Mouse (Mus musculus) cerebellum, adult 18-20 months (tissue): ENCODE data around the gene Cuedc1.
A peak's percentile ranks its signal among the peaks of the same experiment; 100 is the strongest.
"Not testable (repeated sequence)": the region's sequence is repeated elsewhere in the genome, so short reads cannot be mapped to it uniquely, and the experiment has no call there.

Source experiments
- DNase-seq, 2 experiments: peaks; one replicate each; pipeline ENCODE4 v3.0.0; 2021

The Cuedc1 gene

GRCm38 (mm10) chr11:88172601-88173325, 74.9 kb downstream of the Cuedc1 start:
- no peak for DNase-seq

GRCm38 (mm10) chr11:88173386-88174025, 75.6 kb downstream of the Cuedc1 start:
- DNase-seq: no peak

- DNase-seq: no peak
Observed at GRCm38 (mm10) chr11:88180467-88180958, 82.7 kb downstream of the Cuedc1 start.

GRCm38 (mm10) chr11:88180959-88181619, 83.2 kb downstream of the Cuedc1 start:
- DNase-seq: peak in 1 of 2 experiments; percentile 57

GRCm38 (mm10) chr11:88184632-88185180, 86.8 kb downstream of the Cuedc1 start:
- no peak for DNase-seq

- DNase-seq: no peak
Observed at GRCm38 (mm10) chr11:88186078-88186946, 88.5 kb downstream of the Cuedc1 start.

- no peak for DNase-seq
Observed at GRCm38 (mm10) chr11:88186947-88187243, 89.0 kb downstream of the Cuedc1 start.

GRCm38 (mm10) chr11:88187417-88188133, 89.7 kb downstream of the Cuedc1 start:
- peak; percentile 91 to 93 for DNase-seq

- no peak for DNase-seq
Observed at GRCm38 (mm10) chr11:88188216-88188615, 90.4 kb downstream of the Cuedc1 start.

- no peak for DNase-seq
Observed at GRCm38 (mm10) chr11:88188635-88189034, 90.8 kb downstream of the Cuedc1 start.

GRCm38 (mm10) chr11:88192595-88192994, 94.7 kb downstream of the Cuedc1 start:
- no peak for DNase-seq

GRCm38 (mm10) chr11:88193098-88193823, 95.4 kb downstream of the Cuedc1 start:
- no peak for DNase-seq

- no peak for DNase-seq
Observed at GRCm38 (mm10) chr11:88193824-88194696, 96.2 kb downstream of the Cuedc1 start.

- not testable (repeated sequence) for DNase-seq
Observed at GRCm38 (mm10) chr11:88195699-88196098, 97.8 kb downstream of the Cuedc1 start.

GRCm38 (mm10) chr11:88197153-88197576, 99.3 kb downstream of the Cuedc1 start:
- peak; percentile 59 to 67 for DNase-seq

GRCm38 (mm10) chr11:88198223-88198622, 100.4 kb downstream of the Cuedc1 start:
- DNase-seq: no peak

- DNase-seq: no peak
Observed at GRCm38 (mm10) chr11:88201172-88201571, 103.3 kb downstream of the Cuedc1 start.

- no peak for DNase-seq
Observed at GRCm38 (mm10) chr11:88202077-88202476, 104.2 kb downstream of the Cuedc1 start.

- DNase-seq: peak; percentile 92 to 96
Observed at GRCm38 (mm10) chr11:88203712-88204532, 106.1 kb downstream of the Cuedc1 start, which contains the start of gene Mrps23. TSS of gene Mrps23 (plus strand) at chr11:88204388.
